Mouse (Mus musculus) cerebellum, adult 11 months (tissue): ENCODE measurements around the gene Carf.

Source experiments
- DNase-seq: peaks from one replicate; pipeline ENCODE4 v3.0.0; 2022

The Carf gene

DNA sequence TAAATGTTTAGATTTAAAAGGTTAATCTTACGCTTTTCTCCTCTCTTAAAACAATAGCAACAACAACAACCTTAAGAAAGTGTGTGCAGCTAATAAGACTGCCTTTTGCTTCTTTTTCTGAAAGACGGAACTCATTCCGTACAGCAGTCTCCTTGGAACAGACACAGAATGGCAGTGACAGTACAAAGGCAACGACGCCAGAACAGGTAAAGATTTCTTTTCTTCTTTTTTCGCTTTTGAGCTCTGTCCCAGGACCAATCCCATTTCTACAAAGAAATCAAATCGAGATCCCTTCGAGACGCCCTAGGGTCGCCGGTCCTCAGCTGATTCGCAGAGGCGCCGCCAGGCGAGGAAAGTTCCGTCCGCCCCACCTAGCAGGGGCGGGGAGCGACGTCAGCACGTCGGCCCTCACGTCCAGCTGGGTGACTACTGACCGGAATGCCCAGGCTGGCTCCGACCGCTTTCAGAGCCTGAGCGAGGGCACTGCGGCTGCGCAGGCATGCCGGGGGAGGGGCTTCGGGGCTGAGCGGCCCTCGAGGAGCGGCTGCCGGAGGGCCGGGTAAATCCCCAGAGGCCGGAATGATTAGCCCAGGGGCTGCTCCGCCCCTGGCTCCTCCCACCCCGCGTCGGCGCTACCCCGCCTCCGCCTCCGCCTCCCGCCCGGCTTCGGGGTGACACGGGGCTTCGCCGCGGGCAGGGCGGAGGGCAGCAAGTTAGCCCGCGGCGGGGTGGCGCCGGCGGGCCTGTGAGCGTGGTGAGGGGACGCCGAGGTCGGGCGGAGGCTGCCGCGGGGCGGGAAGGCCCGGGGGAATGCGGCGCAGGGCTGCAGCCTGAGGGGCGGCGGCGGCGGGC lies 82.1 kb downstream of the Carf start, which contains the start of gene Nbeal1:
Gene Nbeal1 (plus strand): TSS at position 668 of the 852 bp plus-strand sequence.
- peak; percentile 99 for DNase-seq

GRCm38 (mm10) chr1:60180784-60181221 lies 82.8 kb downstream of the Carf start:
- no peak for DNase-seq

GRCm38 (mm10) chr1:60188454-60188853 lies 90.4 kb downstream of the Carf start:
- DNase-seq = no peak

DNA sequence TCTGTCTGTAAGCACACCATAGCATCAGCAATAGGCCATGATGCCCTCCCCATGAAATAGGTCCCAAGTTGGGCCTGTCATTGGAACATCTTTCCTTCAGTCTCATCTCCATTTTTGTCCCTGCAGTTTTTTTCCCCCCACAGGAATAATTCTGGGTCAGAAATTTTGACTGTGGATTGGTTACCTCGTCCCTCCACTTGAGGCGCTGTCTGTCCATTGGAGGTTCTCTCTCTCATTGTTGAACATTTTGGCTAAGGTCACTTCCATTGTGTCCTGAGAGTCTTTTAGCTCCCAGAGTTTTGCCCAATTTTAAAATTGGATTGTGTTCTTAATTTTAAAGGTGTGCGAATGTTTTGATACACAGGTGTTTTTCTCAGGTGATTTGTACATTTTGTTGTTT lies 98.8 kb downstream of the Carf start:
- no peak for DNase-seq

GRCm38 (mm10) chr1:60199006-60199405 lies 101.0 kb downstream of the Carf start:
- no peak for DNase-seq
